Mouse (Mus musculus) C2C12 (cell line): ENCODE measurements at regions not wholly inside any gene's neighbourhood (a gene's known extent, or its start where the extent isn't known, plus 50 kb on each side); places are given as distances from the start of the nearest gene placed in this dataset.

ENCODE experiments used
- CEBPB ChIP-seq: IDR thresholded peaks from one replicate; pipeline ENCODE4 v1.6.1; 2011; ENCODE audit warnings: low read depth, mild to moderate bottlenecking, control low read depth, moderate library complexity
- CTCF ChIP-seq: IDR thresholded peaks from one replicate; pipeline ENCODE4 v1.5.1; 2011; ENCODE audit not compliant: control insufficient read depth, insufficient read depth, insufficient read length
- FOSL1 ChIP-seq: IDR thresholded peaks from one replicate; pipeline ENCODE4 v1.8.0; 2011; ENCODE audit warnings: mild to moderate bottlenecking, low read length; ENCODE audit not compliant: poor library complexity, insufficient read depth, severe bottlenecking
- MAX ChIP-seq: IDR thresholded peaks from one replicate; pipeline ENCODE4 v1.6.1; 2011; ENCODE audit warnings: mild to moderate bottlenecking, control low read depth
- MYOD1 ChIP-seq: IDR thresholded peaks from one replicate; pipeline ENCODE4 v1.6.1; 2011; ENCODE audit warnings: low read depth; ENCODE audit not compliant: control insufficient read depth, insufficient read length
- MYOG ChIP-seq: IDR thresholded peaks from one replicate; pipeline ENCODE4 v1.6.1; 2011; ENCODE audit not compliant: control insufficient read depth, insufficient read length; ENCODE audit errors: extremely low read depth
- USF1 ChIP-seq: IDR thresholded peaks from one replicate; pipeline ENCODE4 v1.6.1; 2011; ENCODE audit warnings: low read depth, mild to moderate bottlenecking, control low read depth, moderate library complexity

DNA sequence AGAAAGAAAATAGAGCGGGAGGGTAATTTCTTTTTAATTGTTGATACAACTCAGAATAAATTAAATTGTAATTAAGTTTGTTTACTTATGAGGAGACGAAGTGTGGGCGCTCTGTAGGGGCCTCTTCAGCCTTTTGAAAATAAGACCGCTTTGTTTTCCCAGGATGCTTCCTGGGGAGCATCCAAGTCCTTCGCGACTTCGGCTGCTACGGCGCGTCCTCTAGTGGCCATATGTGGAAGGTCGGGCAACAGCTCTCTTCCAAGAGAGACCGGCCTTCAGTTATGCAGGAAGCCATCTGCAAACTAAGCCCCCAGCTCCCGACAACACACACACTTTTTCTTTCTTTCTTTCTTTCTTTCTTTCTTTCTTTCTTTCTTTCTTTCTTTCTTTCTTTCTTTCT is 54.1 kb upstream of the Smg1 start:
- TF ChIP-seq CTCF (peak; percentile 51), CEBPB (no peak), MYOD1 (no peak), MAX (no peak), USF1 (no peak), MYOG (no peak), FOSL1 (no peak)
